Mouse (Mus musculus): ENCODE results near the gene Asb16. TPM values are rescaled to one million over a fixed set of nuclear protein-coding genes. Genes with fewer than 3 reads are reported as not detected.
A peak's percentile ranks its signal among the peaks of the same experiment; 100 is the strongest.

The Asb16 gene
- total and polyA plus RNA-seq, 2 experiments from 2014 or later, result 0.41 to 2.6 TPM

GRCm38 (mm10) chr11:102221954-102222351 is 46.6 kb upstream of the Asb16 start:
- Histone ChIP-seq H3K27ac (no peak overlapping the region), H3K4me3 (ENCODE audit: low read length) (no peak overlapping the region), H3K4me2 (ENCODE audit: low read depth, low read length) (no peak overlapping the region), H3K36me3 (ENCODE audit: insufficient read depth, low read length) (0 out of 2 replicates have a peak, but pooled peaks cover 4% of the 10 kb centered on the region), H3K4me1 (ENCODE audit: insufficient read depth, low read length) (peaks cover 48% of the 10 kb centered on the region), H3K27me3 (ENCODE audit: insufficient read depth, low read length) (no peaks in the 10 kb centered on the region), H3K9me3 (ENCODE audit: low read length) (no peaks in the 10 kb centered on the region), H3K9ac (replicated peaks; ENCODE audit: low read length) (no peak overlapping the region)
- TF ChIP-seq CTCF (IDR thresholded peaks at IDR 0.05; ENCODE audit: low read depth), result no peak
- ATAC-seq (no peak), DNase-seq (ENCODE audit: low spot score) (no peak)
- 73% methylated on average over 8 of the region's 8 CpGs for WGBS

- DNase-seq (ENCODE audit: low spot score), result peak; percentile 73
- peak; percentile 73 for TF ChIP-seq CTCF (IDR thresholded peaks at IDR 0.05; ENCODE audit: low read depth)
- Histone ChIP-seq H3K36me3 (ENCODE audit: insufficient read depth, low read length) (0 out of 2 replicates have a peak, but pooled peaks cover 4% of the 10 kb centered on the region), H3K27me3 (ENCODE audit: insufficient read depth, low read length) (no peaks in the 10 kb centered on the region), H3K4me3 (ENCODE audit: low read length) (no peak overlapping the region), H3K27ac (no peak overlapping the region), H3K9ac (replicated peaks; ENCODE audit: low read length) (no peak overlapping the region), H3K9me3 (ENCODE audit: low read length) (no peaks in the 10 kb centered on the region), H3K4me2 (ENCODE audit: low read depth, low read length) (no peak overlapping the region), H3K4me1 (ENCODE audit: insufficient read depth, low read length) (peaks cover 49% of the 10 kb centered on the region)
- WGBS, result 47% methylated on average over 6 of the region's 6 CpGs
- no peak for ATAC-seq
Observed at GRCm38 (mm10) chr11:102223166-102223565, 45.4 kb upstream of the Asb16 start.

- H3K9ac ChIP-seq (replicated peaks; ENCODE audit: low read length), result 0 out of 2 replicates have a peak overlapping the region, but pooled peaks have one; percentile 24
- no peaks in the 10 kb centered on the region for H3K9me3 ChIP-seq (ENCODE audit: low read length)
- peak overlapping the region; percentile 51 for H3K4me2 ChIP-seq (ENCODE audit: low read depth, low read length)
- TF ChIP-seq CTCF (IDR thresholded peaks at IDR 0.05; ENCODE audit: low read depth), result no peak
- ATAC-seq (no peak), DNase-seq (ENCODE audit: low spot score) (no peak)
- H3K4me3 ChIP-seq (ENCODE audit: low read length), result peak overlapping the region; percentile 19
- no peaks in the 10 kb centered on the region for H3K27me3 ChIP-seq (ENCODE audit: insufficient read depth, low read length)
- H3K4me1 ChIP-seq (ENCODE audit: insufficient read depth, low read length), result peaks cover 39% of the 10 kb centered on the region
- 0 out of 2 replicates have a peak, but pooled peaks cover 4% of the 10 kb centered on the region for H3K36me3 ChIP-seq (ENCODE audit: insufficient read depth, low read length)
- WGBS, result 10% methylated on average over 22 of the region's 22 CpGs
- H3K27ac ChIP-seq, result no peak overlapping the region
Observed at GRCm38 (mm10) chr11:102224686-102225085, 43.9 kb upstream of the Asb16 start.

GRCm38 (mm10) chr11:102225221-102225620 is 43.3 kb upstream of the Asb16 start:
- DNase-seq (ENCODE audit: low spot score) (no peak), ATAC-seq (no peak)
- H3K27me3 ChIP-seq (ENCODE audit: insufficient read depth, low read length), result no peaks in the 10 kb centered on the region
- peak overlapping the region; percentile 51 for H3K4me2 ChIP-seq (ENCODE audit: low read depth, low read length)
- 0 out of 2 replicates have a peak, but pooled peaks cover 4% of the 10 kb centered on the region for H3K36me3 ChIP-seq (ENCODE audit: insufficient read depth, low read length)
- no peak for TF ChIP-seq CTCF (IDR thresholded peaks at IDR 0.05; ENCODE audit: low read depth)
- no peaks in the 10 kb centered on the region for H3K9me3 ChIP-seq (ENCODE audit: low read length)
- 40% methylated on average over 5 of the region's 5 CpGs for WGBS
- no peak overlapping the region for H3K4me3 ChIP-seq (ENCODE audit: low read length)
- 0 out of 2 replicates have a peak overlapping the region, but pooled peaks have one; percentile 24 for H3K9ac ChIP-seq (replicated peaks; ENCODE audit: low read length)
- H3K27ac ChIP-seq, result no peak overlapping the region
- peaks cover 37% of the 10 kb centered on the region for H3K4me1 ChIP-seq (ENCODE audit: insufficient read depth, low read length)

GRCm38 (mm10) chr11:102226067-102226978 is 42.2 kb upstream of the Asb16 start:
- Histone ChIP-seq H3K9ac (replicated peaks; ENCODE audit: low read length) (no peak overlapping the region), H3K4me3 (ENCODE audit: low read length) (no peak overlapping the region), H3K9me3 (ENCODE audit: low read length) (no peaks in the 10 kb centered on the region), H3K27me3 (ENCODE audit: insufficient read depth, low read length) (no peaks in the 10 kb centered on the region), H3K36me3 (ENCODE audit: insufficient read depth, low read length) (0 out of 2 replicates have a peak, but pooled peaks cover 4% of the 10 kb centered on the region), H3K27ac (no peak overlapping the region), H3K4me2 (ENCODE audit: low read depth, low read length) (peak overlapping the region; percentile 78), H3K4me1 (ENCODE audit: insufficient read depth, low read length) (peaks cover 42% of the 10 kb centered on the region)
- TF ChIP-seq CTCF (IDR thresholded peaks at IDR 0.05; ENCODE audit: low read depth), result no peak
- 52% methylated on average over 12 of the region's 12 CpGs for WGBS
- ATAC-seq (no peak), DNase-seq (ENCODE audit: low spot score) (no peak)

- whole genome bisulfite sequencing, result 7% methylated on average over 12 of the region's 12 CpGs
- no peaks in the 10 kb centered on the region for H3K27me3 ChIP-seq (ENCODE audit: insufficient read depth, low read length)
- TF ChIP-seq CTCF (IDR thresholded peaks at IDR 0.05; ENCODE audit: low read depth), result no peak
- H3K27ac ChIP-seq, result no peak overlapping the region
- ATAC-seq (peak; percentile 22; the same call in 1 of the 2 replicates), DNase-seq (ENCODE audit: low spot score) (peak; percentile 57)
- no peaks in the 10 kb centered on the region for H3K9me3 ChIP-seq (ENCODE audit: low read length)
- H3K4me1 ChIP-seq (ENCODE audit: insufficient read depth, low read length), result peaks cover 42% of the 10 kb centered on the region
- 0 out of 2 replicates have a peak, but pooled peaks cover 4% of the 10 kb centered on the region for H3K36me3 ChIP-seq (ENCODE audit: insufficient read depth, low read length)
- peak overlapping the region; percentile 79 for H3K4me3 ChIP-seq (ENCODE audit: low read length)
- peak overlapping the region; percentile 95 for H3K9ac ChIP-seq (replicated peaks; ENCODE audit: low read length)
- peak overlapping the region; percentile 78 for H3K4me2 ChIP-seq (ENCODE audit: low read depth, low read length)
Observed at GRCm38 (mm10) chr11:102227270-102228190, 41.0 kb upstream of the Asb16 start.
